Mouse (Mus musculus) cerebellum, adult 2 months (tissue): ENCODE data around the gene Calml4. TPM values are rescaled to one million over a fixed set of nuclear protein-coding genes. Genes with fewer than 3 reads are reported as not detected.
A peak's percentile ranks its signal among the peaks of the same experiment; 100 is the strongest.

Source experiments
- DNase-seq, 2 experiments: peaks; one replicate each; pipeline ENCODE4 v3.0.0; 2021
- H3K27ac ChIP-seq: fragments of 200-500 bp; 2 replicates; pipeline ENCODE4 v1.5.1; 2012; ENCODE audit warnings: low read length, control low read depth, inconsistent platforms; ENCODE audit not compliant: insufficient read depth
- H3K27me3 ChIP-seq: fragments of 200-500 bp; 2 replicates; pipeline ENCODE4 v1.6.1; 2012; ENCODE audit warnings: inconsistent platforms, mild to moderate bottlenecking, low read length, moderate library complexity; ENCODE audit not compliant: control insufficient read depth, insufficient read depth
- H3K4me1 ChIP-seq: fragments of 200-500 bp; 2 replicates; pipeline ENCODE4 v1.6.1; 2011; ENCODE audit warnings: low read length; ENCODE audit not compliant: control insufficient read depth, insufficient read depth
- H3K4me3 ChIP-seq: fragments of 200-500 bp; replicated peaks from 2 replicates; pipeline ENCODE3; 2011; ENCODE audit warnings: mild to moderate bottlenecking, low read depth, low read length, control low read depth; ENCODE audit not compliant: insufficient read depth
- CTCF ChIP-seq: fragments of 200-500 bp; IDR thresholded peaks from 2 replicates; pipeline ENCODE4 v1.5.1; 2011; ENCODE audit warnings: low read depth, mild to moderate bottlenecking, control low read depth, low read length, moderate library complexity, borderline replicate concordance; ENCODE audit not compliant: insufficient read depth
- POLR2A ChIP-seq: fragments of 200-500 bp; IDR thresholded peaks from 2 replicates; pipeline ENCODE4 v1.6.1; 2011; ENCODE audit warnings: low read length, control low read depth, borderline replicate concordance; ENCODE audit not compliant: insufficient read depth
- WGBS: fragments of 180-500 bp; shearing (Covaris S2); methylation state at CpG from one replicate; pipeline ENCODE4 v1.1.7; 2018; 5-methylcytosine and 5-hydroxymethylcytosine counted together
- polyA plus RNA-seq: library from polyadenylated mRNA; depleted of rRNA; stranded (reverse); fragments of >200 nt; gene quantifications from 2 replicates; pipeline ENCODE4 v1.2.3, GENCODE M21; 2012

Calml4 gene
- polyA plus RNA-seq, 1 experiment, result 5.5 TPM

- TF ChIP-seq POLR2A (no peak), CTCF (no peak)
- Histone ChIP-seq H3K4me1 (no peaks in the 10 kb centered on the region; the same call in 1 of the 2 replicates), H3K27me3 (no peaks in the 10 kb centered on the region), H3K27ac (no peak overlapping the region), H3K4me3 (no peak overlapping the region)
- peak; percentile 35 to 62 for DNase-seq
- 40% methylated on average over 12 of the region's 12 CpGs for WGBS
Observed at GRCm38 (mm10) chr9:62881871-62882270, 24.0 kb downstream of the Calml4 start.

- WGBS, result 19% methylated on average over 1 of the region's 1 CpGs
- DNase-seq, result peak in 1 of 2 experiments; percentile 17
- TF ChIP-seq POLR2A (no peak), CTCF (no peak)
- Histone ChIP-seq H3K27ac (no peak overlapping the region), H3K27me3 (no peaks in the 10 kb centered on the region), H3K4me1 (no peaks in the 10 kb centered on the region), H3K4me3 (no peak overlapping the region)
Observed at GRCm38 (mm10) chr9:62894486-62894885, 36.6 kb downstream of the Calml4 start.

GRCm38 (mm10) chr9:62901736-62902135, 43.9 kb downstream of the Calml4 start:
- no peak for TF ChIP-seq CTCF
- TF ChIP-seq POLR2A, result no peak
- Histone ChIP-seq H3K27ac (no peak overlapping the region), H3K4me1 (no peaks in the 10 kb centered on the region), H3K4me3 (no peak overlapping the region), H3K27me3 (no peaks in the 10 kb centered on the region)
- 94% methylated on average over 2 of the region's 2 CpGs for WGBS
- no peak for DNase-seq

GRCm38 (mm10) chr9:62903841-62904240, 46.0 kb downstream of the Calml4 start:
- WGBS, result 97% methylated on average over 2 of the region's 2 CpGs
- no peaks in the 10 kb centered on the region for H3K4me1 ChIP-seq
- H3K27me3 ChIP-seq, result no peaks in the 10 kb centered on the region
- H3K27ac ChIP-seq, result no peak overlapping the region
- TF ChIP-seq POLR2A (no peak), CTCF (no peak)
- no peak overlapping the region for H3K4me3 ChIP-seq
- no peak for DNase-seq

- 92% methylated on average over 8 of the region's 8 CpGs for WGBS
- Histone ChIP-seq H3K4me1 (no peaks in the 10 kb centered on the region), H3K27ac (no peak overlapping the region), H3K27me3 (no peaks in the 10 kb centered on the region), H3K4me3 (no peak overlapping the region)
- TF ChIP-seq POLR2A (no peak), CTCF (no peak)
- no peak for DNase-seq
Observed at GRCm38 (mm10) chr9:62905039-62905438, 47.2 kb downstream of the Calml4 start.

- H3K4me1 ChIP-seq, result no peaks in the 10 kb centered on the region
- TF ChIP-seq CTCF, result no peak
- WGBS, result 89% methylated on average over 5 of the region's 5 CpGs
- no peak overlapping the region for H3K4me3 ChIP-seq
- DNase-seq, result no peak
- no peak overlapping the region for H3K27ac ChIP-seq
- H3K27me3 ChIP-seq, result no peaks in the 10 kb centered on the region
Observed at GRCm38 (mm10) chr9:62913390-62914069, 55.6 kb downstream of the Calml4 start.

- H3K4me3 ChIP-seq, result no peak overlapping the region
- TF ChIP-seq POLR2A (no peak), CTCF (no peak)
- no peaks in the 10 kb centered on the region for H3K4me1 ChIP-seq
- no peak for DNase-seq
- no peaks in the 10 kb centered on the region for H3K27me3 ChIP-seq
- 94% methylated on average over 1 of the region's 1 CpGs for WGBS
- no peak overlapping the region for H3K27ac ChIP-seq
Observed at GRCm38 (mm10) chr9:62917059-62917458, 59.2 kb downstream of the Calml4 start.

GRCm38 (mm10) chr9:62920877-62921276, 63.0 kb downstream of the Calml4 start:
- 92% methylated on average over 2 of the region's 2 CpGs for WGBS
- no peak for TF ChIP-seq POLR2A
- TF ChIP-seq CTCF, result no peak
- H3K27ac ChIP-seq, result no peak overlapping the region

More at GRCm38 (mm10) chr9:62920877-62921276, 63.0 kb downstream of the Calml4 start:
- no peak for DNase-seq
- H3K4me1 ChIP-seq, result no peaks in the 10 kb centered on the region
- no peaks in the 10 kb centered on the region for H3K27me3 ChIP-seq
- no peak overlapping the region for H3K4me3 ChIP-seq
